Mouse (Mus musculus) lung, adult 2 months (tissue): Measurements from ENCODE around the gene Pum1.

ENCODE experiments used
- CTCF ChIP-seq: fragments of 200-500 bp; IDR thresholded peaks from 2 replicates; pipeline ENCODE4 v1.5.1; 2011; ENCODE audit warnings: mild to moderate bottlenecking, low read length, control low read depth; ENCODE audit not compliant: insufficient read depth
- POLR2A ChIP-seq: fragments of 200-500 bp; IDR thresholded peaks from 2 replicates; pipeline ENCODE4 v1.6.1; 2011; ENCODE audit warnings: low read depth, mild to moderate bottlenecking, control low read depth, low read length, borderline replicate concordance; ENCODE audit errors: extremely low read depth

DNA sequence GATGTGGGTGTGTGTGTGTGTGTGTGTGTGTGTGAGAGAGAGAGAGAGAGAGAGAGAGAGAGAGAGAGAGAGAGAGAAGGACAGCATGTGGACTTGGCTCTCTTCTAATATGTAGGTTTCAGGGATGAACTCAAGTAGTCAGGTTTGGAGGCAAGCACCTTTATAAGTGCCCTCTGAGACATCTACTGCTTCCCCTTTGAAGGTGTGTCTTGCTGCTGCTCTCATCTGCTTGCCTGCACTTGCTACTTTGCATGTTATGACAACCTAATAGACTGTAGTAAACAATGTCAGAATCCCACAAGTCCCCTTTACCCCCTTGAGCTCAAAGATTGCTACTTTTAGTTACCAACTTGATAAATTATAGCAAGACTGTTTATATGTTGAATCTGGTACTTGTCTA, 52.5 kb downstream of the Pum1 start:
- TF ChIP-seq CTCF = no peak
- TF ChIP-seq POLR2A = no peak
